Mouse (Mus musculus) CH12.LX (cell line): ENCODE measurements at regions not wholly inside any gene's neighbourhood (a gene's known extent, or its start where the extent isn't known, plus 50 kb on each side); places are given as distances from the start of the nearest gene placed in this dataset.

ENCODE experiments used
- DNase-seq: peaks from one replicate; pipeline ENCODE4 v3.0.0-alpha.2; 2013; ENCODE audit errors: extremely low read depth
- H3K27ac ChIP-seq: 2 replicates; pipeline ENCODE4 v1.5.1; 2012; ENCODE audit warnings: low read depth, mild to moderate bottlenecking, control low read depth, moderate library complexity; ENCODE audit not compliant: insufficient read depth
- H3K27me3 ChIP-seq: replicated peaks from 2 replicates; pipeline ENCODE3; 2012; ENCODE audit warnings: inconsistent platforms
- H3K36me3 ChIP-seq, 2 experiments: replicated peaks in 1 of 2; 2 replicates each; pipeline versions ENCODE3 to v1.6.1; 2012; ENCODE audit warnings: inconsistent platforms in 1 of 2, low read length in 1 of 2, mild to moderate bottlenecking in 1 of 2, mixed read lengths in 1 of 2, moderate library complexity in 1 of 2; ENCODE audit not compliant: control insufficient read depth in 1 of 2, insufficient read depth in 1 of 2
- H3K4me1 ChIP-seq, 2 experiments: 2 replicates each; pipeline ENCODE4 v1.6.1; 2012; ENCODE audit warnings: inconsistent platforms in 1 of 2, moderate library complexity in 1 of 2; ENCODE audit not compliant: insufficient read depth in 2 of 2, control insufficient read depth in 1 of 2
- H3K4me2 ChIP-seq: 2 replicates; pipeline ENCODE4 v1.6.1; 2012; ENCODE audit warnings: low read depth, mild to moderate bottlenecking, control low read depth; ENCODE audit not compliant: poor library complexity, insufficient read depth, severe bottlenecking
- H3K4me3 ChIP-seq, 3 experiments: fragments of 150-350 bp in 1 of 3; sonication (generic) in 1 of 3; replicated peaks in 1 of 3; 2 replicates each; pipeline versions ENCODE3 to v1.5.1; 2011 to 2012; ENCODE audit warnings: low read depth in 2 of 3, low read length in 2 of 3, mild to moderate bottlenecking in 2 of 3, moderate library complexity in 2 of 3, control low read depth in 1 of 3, improper control_type of control experiment in 1 of 3, inconsistent platforms in 1 of 3, mixed read lengths in 1 of 3; ENCODE audit not compliant: poor library complexity in 1 of 3
- H3K79me2 ChIP-seq: replicated peaks from 2 replicates; pipeline ENCODE4 v1.6.1; 2012; ENCODE audit warnings: mild to moderate bottlenecking, moderate library complexity; ENCODE audit not compliant: control insufficient read depth, poor library complexity, insufficient read depth, severe bottlenecking; ENCODE audit errors: extremely low read depth
- H3K9ac ChIP-seq: 2 replicates; pipeline ENCODE4 v1.6.1; 2012; ENCODE audit warnings: low read depth, mild to moderate bottlenecking, control low read depth, moderate library complexity; ENCODE audit not compliant: insufficient read depth
- H3K9me3 ChIP-seq: replicated peaks from 2 replicates; pipeline ENCODE3; 2012; ENCODE audit warnings: low read length, inconsistent platforms, mixed read lengths
- CHD1 ChIP-seq: IDR thresholded peaks from 2 replicates; pipeline ENCODE4 v1.6.1; 2012; ENCODE audit warnings: low read depth, low read length, improper control_type of control experiment, inconsistent platforms
- E2F4 ChIP-seq: IDR thresholded peaks from 2 replicates; pipeline ENCODE4 v1.6.1; 2011; ENCODE audit warnings: low read depth, low read length, improper control_type of control experiment; ENCODE audit not compliant: insufficient replicate concordance
- ETS1 ChIP-seq: conservative IDR thresholded peaks from 2 replicates; pipeline ENCODE4 v1.6.1; 2012; ENCODE audit warnings: low read depth, mild to moderate bottlenecking, inconsistent platforms, low read length, improper control_type of control experiment, moderate library complexity
- GABPA ChIP-seq: IDR thresholded peaks from 2 replicates; pipeline ENCODE4 v1.6.1; 2012; ENCODE audit warnings: low read depth, low read length, improper control_type of control experiment, inconsistent platforms; ENCODE audit not compliant: insufficient replicate concordance
- JUN ChIP-seq: IDR thresholded peaks from 2 replicates; pipeline ENCODE4 v1.6.1; 2011; ENCODE audit warnings: low read depth, mild to moderate bottlenecking, low read length, improper control_type of control experiment, moderate library complexity; ENCODE audit not compliant: insufficient read depth
- KAT2A ChIP-seq: IDR thresholded peaks from 2 replicates; pipeline ENCODE4 v1.6.1; 2012; ENCODE audit warnings: low read length, improper control_type of control experiment, inconsistent platforms; ENCODE audit not compliant: insufficient replicate concordance
- MAFK ChIP-seq: IDR thresholded peaks from 2 replicates; pipeline ENCODE4 v1.6.1; 2011; ENCODE audit warnings: low read length, improper control_type of control experiment; ENCODE audit not compliant: insufficient replicate concordance
- MAX ChIP-seq: IDR thresholded peaks from 2 replicates; pipeline ENCODE4 v1.6.1; 2011; ENCODE audit warnings: low read length, improper control_type of control experiment
- MAZ ChIP-seq: IDR thresholded peaks from 2 replicates; pipeline ENCODE4 v1.6.1; 2012; ENCODE audit warnings: low read depth, mild to moderate bottlenecking, inconsistent platforms, low read length, improper control_type of control experiment, moderate library complexity
- MEF2A ChIP-seq: IDR thresholded peaks from 2 replicates; pipeline ENCODE4 v1.6.1; 2014; ENCODE audit warnings: low read depth, mild to moderate bottlenecking, inconsistent platforms, low read length, improper control_type of control experiment, borderline replicate concordance
- MXI1 ChIP-seq: IDR thresholded peaks from 2 replicates; pipeline ENCODE4 v1.6.1; 2011; ENCODE audit warnings: mild to moderate bottlenecking, low read depth, low read length, improper control_type of control experiment
- NELFE ChIP-seq: IDR thresholded peaks from 2 replicates; pipeline ENCODE4 v1.6.1; 2011; ENCODE audit warnings: low read depth, low read length, improper control_type of control experiment
- NRF1 ChIP-seq: IDR thresholded peaks from 2 replicates; pipeline ENCODE4 v1.6.1; 2014; ENCODE audit warnings: low read depth, mild to moderate bottlenecking, inconsistent platforms, low read length, improper control_type of control experiment, moderate library complexity
- PAX5 ChIP-seq: IDR thresholded peaks from 2 replicates; pipeline ENCODE4 v1.6.1; 2012; ENCODE audit warnings: low read length, inconsistent platforms, mixed read lengths
- POLR2A ChIP-seq: IDR thresholded peaks from 2 replicates; pipeline ENCODE4 v1.6.1; 2011; ENCODE audit warnings: low read depth, mild to moderate bottlenecking, improper control_type of control experiment, low read length
- POLR2AphosphoS2 ChIP-seq: IDR thresholded peaks from 2 replicates; pipeline ENCODE4 v1.6.1; 2011; ENCODE audit warnings: low read depth, low read length, improper control_type of control experiment
- RAD21 ChIP-seq: IDR thresholded peaks from 2 replicates; pipeline ENCODE4 v1.6.1; 2011; ENCODE audit warnings: low read depth, mild to moderate bottlenecking, low read length, improper control_type of control experiment, moderate library complexity
- SIN3A ChIP-seq: IDR thresholded peaks from 2 replicates; pipeline ENCODE4 v1.6.1; 2012; ENCODE audit warnings: low read length, improper control_type of control experiment, inconsistent platforms
- TBP ChIP-seq: conservative IDR thresholded peaks from 2 replicates; pipeline ENCODE4 v1.6.1; 2011; ENCODE audit warnings: low read depth, low read length, improper control_type of control experiment
- TCF12 ChIP-seq: IDR thresholded peaks from 2 replicates; pipeline ENCODE4 v1.6.1; 2014; ENCODE audit warnings: low read depth, mild to moderate bottlenecking, inconsistent platforms, low read length, improper control_type of control experiment
- UBTF ChIP-seq: IDR thresholded peaks from 2 replicates; pipeline ENCODE4 v1.6.1; 2012; ENCODE audit warnings: low read depth, mild to moderate bottlenecking, inconsistent platforms, low read length, improper control_type of control experiment, moderate library complexity
- USF1 ChIP-seq: IDR thresholded peaks from 2 replicates; pipeline ENCODE4 v1.6.1; 2014; ENCODE audit warnings: low read depth, mild to moderate bottlenecking, inconsistent platforms, low read length, improper control_type of control experiment
- USF2 ChIP-seq: conservative IDR thresholded peaks from 2 replicates; pipeline ENCODE4 v1.6.1; 2011; ENCODE audit warnings: low read depth, low read length, improper control_type of control experiment
- ZC3H11A ChIP-seq: IDR thresholded peaks from 2 replicates; pipeline ENCODE4 v1.6.1; 2012; ENCODE audit warnings: low read depth, mild to moderate bottlenecking, inconsistent platforms, low read length, improper control_type of control experiment
- ZKSCAN1 ChIP-seq: IDR thresholded peaks from 2 replicates; pipeline ENCODE4 v1.6.1; 2012; ENCODE audit warnings: low read depth, inconsistent platforms, low read length, improper control_type of control experiment, borderline replicate concordance
- ZMIZ1 ChIP-seq: IDR thresholded peaks from 2 replicates; pipeline ENCODE4 v1.6.1; 2012; ENCODE audit warnings: low read depth, mild to moderate bottlenecking, inconsistent platforms, low read length, improper control_type of control experiment
- dilution Hi-C: fragments of 300-500 bp; cut with MboI; formaldehyde crosslinking; loops from 2 replicates; pipeline ENCODE4 v1.14.3; 2020; ENCODE audit warnings: low sequenced_read_pairs; ENCODE audit not compliant: extremely low pct_unique_long_range_greater_than_20kb, extremely low pct_ligation_motif_present
- in situ Hi-C: fragments of 300-500 bp; cut with MboI; formaldehyde crosslinking; loops from 3 replicates; pipeline ENCODE4 v1.14.3; 2019; ENCODE audit warnings: low sequenced_read_pairs, low pct_ligation_motif_present, low pct_unique_long_range_greater_than_20kb, mixed read lengths

- no peaks in the 10 kb centered on the region for H3K4me1 ChIP-seq
- no peaks in the 10 kb centered on the region for H3K79me2 ChIP-seq
- H3K9me3 ChIP-seq: peaks cover 16% of the 10 kb centered on the region
- no peak overlapping the region for H3K9ac ChIP-seq
- H3K36me3 ChIP-seq: no peaks in the 10 kb centered on the region
- TF ChIP-seq POLR2AphosphoS2: no peak
- no peak for TF ChIP-seq RAD21
- TF ChIP-seq CHD1: no peak
- no peak for TF ChIP-seq MEF2A
- TF ChIP-seq ETS1: no peak
- TF ChIP-seq MAX: no peak
- TF ChIP-seq MXI1: no peak
- TF ChIP-seq ZC3H11A: no peak
- TF ChIP-seq POLR2A: no peak
- no peak for TF ChIP-seq E2F4
- no peak for TF ChIP-seq TBP
- TF ChIP-seq NRF1: no peak
- no peak for TF ChIP-seq ZMIZ1
- no peak for TF ChIP-seq PAX5
- no peak for TF ChIP-seq USF1
- no peak for TF ChIP-seq MAFK
- no peak for TF ChIP-seq ZKSCAN1
- no peak for TF ChIP-seq TCF12
- no peak for TF ChIP-seq KAT2A
- TF ChIP-seq, all 38 proteins: peak for 0
- H3K4me3 ChIP-seq: no peak overlapping the region
- DNase-seq: no peak
- peaks cover 32% of the 10 kb centered on the region for H3K27me3 ChIP-seq
- in situ Hi-C loops: no loop called here
- dilution Hi-C loops: no loop called here
- H3K4me2 ChIP-seq: no peak overlapping the region
- no peak overlapping the region for H3K27ac ChIP-seq
These were observed 57.0 kb upstream of the Lemd2 start for GRCm38 (mm10) chr17:27261251-27261650.

GRCm38 (mm10) chr17:27260116-27260515 lies 55.8 kb upstream of the Lemd2 start:
- H3K79me2 ChIP-seq: no peaks in the 10 kb centered on the region
- H3K27ac ChIP-seq: no peak overlapping the region
- H3K9me3 ChIP-seq: peaks cover 16% of the 10 kb centered on the region
- no peaks in the 10 kb centered on the region for H3K4me1 ChIP-seq
- no peak overlapping the region for H3K4me3 ChIP-seq
- H3K36me3 ChIP-seq: no peaks in the 10 kb centered on the region
- in situ Hi-C loops (no loop called here), dilution Hi-C loops (no loop called here)
- peaks cover 41% of the 10 kb centered on the region for H3K27me3 ChIP-seq
- TF ChIP-seq MXI1: no peak
- no peak for TF ChIP-seq GABPA
- TF ChIP-seq USF2: no peak
- TF ChIP-seq ZC3H11A: no peak
- TF ChIP-seq POLR2AphosphoS2: no peak
- TF ChIP-seq MAFK: no peak
- TF ChIP-seq POLR2A: no peak
- TF ChIP-seq UBTF: no peak
- TF ChIP-seq MAZ: no peak
- no peak for TF ChIP-seq NELFE
- TF ChIP-seq SIN3A: no peak
- TF ChIP-seq PAX5: no peak
- TF ChIP-seq MEF2A: no peak
- TF ChIP-seq CHD1: no peak
- TF ChIP-seq TCF12: no peak
- TF ChIP-seq JUN: no peak
- TF ChIP-seq NRF1: no peak
- H3K9ac ChIP-seq: no peak overlapping the region
- H3K4me2 ChIP-seq: no peak overlapping the region
- DNase-seq: no peak
